Mouse (Mus musculus) kidney, embryonic 15.5 days (tissue): ENCODE data around the gene Dtx1. TPM values are rescaled to one million over a fixed set of nuclear protein-coding genes. Genes with fewer than 3 reads are reported as not detected.

ENCODE experiments used
- ATAC-seq: fragments of 200-750 bp; cut with Nextera tagmentation; replicated peaks from 2 replicates; pipeline ENCODE4 v1.8.0; 2017; ENCODE audit warnings: moderate TSS enrichment; ENCODE audit not compliant: low FRiP score
- H3K27ac ChIP-seq: fragments of 300-500 bp; sonication (generic); 2 replicates; pipeline ENCODE4 v1.5.1; 2015; ENCODE audit warnings: mild to moderate bottlenecking, inconsistent platforms
- H3K27me3 ChIP-seq: fragments of 300-500 bp; sonication (generic); 2 replicates; pipeline ENCODE4 v1.6.1; 2015; ENCODE audit warnings: inconsistent platforms
- H3K36me3 ChIP-seq: fragments of 300-500 bp; sonication (generic); 2 replicates; pipeline ENCODE4 v1.6.1; 2015; ENCODE audit warnings: inconsistent platforms
- H3K4me1 ChIP-seq: fragments of 300-500 bp; sonication (generic); 2 replicates; pipeline ENCODE4 v1.6.1; 2015; ENCODE audit warnings: inconsistent platforms
- H3K4me2 ChIP-seq: fragments of 300-500 bp; sonication (generic); 2 replicates; pipeline ENCODE4 v1.6.1; 2015; ENCODE audit warnings: moderate library complexity, mild to moderate bottlenecking, inconsistent platforms
- H3K4me3 ChIP-seq: fragments of 300-500 bp; sonication (generic); replicated peaks from 2 replicates; pipeline ENCODE4 v1.5.1; 2015; ENCODE audit warnings: mild to moderate bottlenecking, inconsistent platforms
- H3K9ac ChIP-seq: fragments of 300-500 bp; sonication (generic); 2 replicates; pipeline ENCODE4 v1.6.1; 2015; ENCODE audit warnings: mild to moderate bottlenecking, inconsistent platforms
- H3K9me3 ChIP-seq: fragments of 300-500 bp; sonication (generic); replicated peaks from 2 replicates; pipeline ENCODE4 v1.6.1; 2016; ENCODE audit warnings: inconsistent platforms
- WGBS: fragments of 180-500 bp; shearing (Covaris S2); methylation state at CpG from one replicate; pipeline ENCODE4 v1.1.7; 2015; ENCODE audit warnings: mixed read lengths; 5-methylcytosine and 5-hydroxymethylcytosine counted together
- polyA plus RNA-seq: library from polyadenylated mRNA; unstranded; fragments of >200 nt; fragmentation: Nextera tagmentation; extraction: Ambion mirVana; gene quantifications from 2 replicates; pipeline ENCODE4 v1.2.1, GENCODE M21; 2015

Dtx1 gene
- polyA plus RNA-seq, 1 experiment from 2014 or later, result 8.5 TPM

DNA sequence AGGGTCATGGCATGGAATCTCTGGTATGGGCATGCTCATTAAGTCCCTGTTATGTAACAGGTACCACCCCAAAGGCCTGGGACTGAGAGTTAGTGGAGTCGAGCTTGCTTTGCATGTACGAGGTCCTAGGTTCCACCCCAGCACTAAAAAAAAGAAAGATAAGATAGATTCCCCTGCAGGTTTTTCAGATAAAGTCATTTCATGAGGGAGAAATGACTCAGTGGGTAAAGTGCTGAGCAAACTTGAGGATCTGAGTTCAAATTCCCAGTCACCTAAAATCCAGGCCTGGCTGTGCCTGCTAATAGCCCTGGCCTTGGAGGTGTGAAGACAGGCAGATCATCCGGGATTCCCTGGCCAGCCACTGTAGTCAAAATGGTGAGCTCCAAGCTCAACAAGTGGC is 39.9 kb downstream of the Dtx1 start:
- ATAC-seq, result no peak
- no peak overlapping the region for H3K9ac ChIP-seq
- 77% methylated on average over 3 of the region's 3 CpGs for WGBS
- H3K4me3 ChIP-seq, result no peak overlapping the region
- no peak overlapping the region for H3K4me2 ChIP-seq
- H3K27me3 ChIP-seq, result 0 out of 2 replicates have a peak, but pooled peaks cover 8% of the 10 kb centered on the region
- no peaks in the 10 kb centered on the region for H3K36me3 ChIP-seq
- H3K9me3 ChIP-seq, result no peaks in the 10 kb centered on the region
- H3K4me1 ChIP-seq, result peaks cover 11% of the 10 kb centered on the region
- H3K27ac ChIP-seq, result no peak overlapping the region

- no peak overlapping the region for H3K4me3 ChIP-seq
- H3K36me3 ChIP-seq, result no peaks in the 10 kb centered on the region
- H3K4me2 ChIP-seq, result no peak overlapping the region
- H3K9ac ChIP-seq, result no peak overlapping the region
- no peak for ATAC-seq
- H3K27ac ChIP-seq, result no peak overlapping the region
- H3K9me3 ChIP-seq, result no peaks in the 10 kb centered on the region
- peaks cover 11% of the 10 kb centered on the region; the same call in 1 of the 2 replicates for H3K27me3 ChIP-seq
- WGBS, result 89% methylated on average over 7 of the region's 7 CpGs
- H3K4me1 ChIP-seq, result peaks cover 13% of the 10 kb centered on the region
These were observed 41.6 kb downstream of the Dtx1 start for GRCm38 (mm10) chr5:120670132-120670531.

DNA sequence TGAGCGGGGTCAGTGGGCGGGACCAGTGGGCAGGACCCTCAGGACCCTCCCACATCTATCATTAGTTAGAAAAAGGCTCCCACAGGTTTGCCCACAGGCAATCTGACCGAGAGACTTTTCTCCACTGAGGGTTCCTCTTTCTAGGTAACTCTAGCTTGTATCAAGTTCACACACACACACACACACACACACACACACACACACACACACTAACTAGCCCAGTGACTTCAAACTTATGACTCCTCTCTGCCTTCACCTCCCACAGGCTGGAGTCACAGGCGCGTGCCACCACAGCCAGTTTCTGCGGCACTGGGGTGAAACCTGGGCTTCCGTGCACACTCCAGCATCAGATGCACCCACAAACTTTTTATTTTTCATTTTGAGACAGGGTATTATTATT is 43.0 kb downstream of the Dtx1 start:
- no peak overlapping the region for H3K9ac ChIP-seq
- no peak for ATAC-seq
- no peak overlapping the region for H3K4me3 ChIP-seq
- H3K4me1 ChIP-seq, result peaks cover 3% of the 10 kb centered on the region; the same call in 1 of the 2 replicates
- H3K27me3 ChIP-seq, result peaks cover 17% of the 10 kb centered on the region; the same call in 1 of the 2 replicates
- H3K27ac ChIP-seq, result no peak overlapping the region
- no peaks in the 10 kb centered on the region for H3K36me3 ChIP-seq
- no peaks in the 10 kb centered on the region for H3K9me3 ChIP-seq
- no peak overlapping the region for H3K4me2 ChIP-seq
- WGBS, result 70% methylated on average over 7 of the region's 7 CpGs

DNA sequence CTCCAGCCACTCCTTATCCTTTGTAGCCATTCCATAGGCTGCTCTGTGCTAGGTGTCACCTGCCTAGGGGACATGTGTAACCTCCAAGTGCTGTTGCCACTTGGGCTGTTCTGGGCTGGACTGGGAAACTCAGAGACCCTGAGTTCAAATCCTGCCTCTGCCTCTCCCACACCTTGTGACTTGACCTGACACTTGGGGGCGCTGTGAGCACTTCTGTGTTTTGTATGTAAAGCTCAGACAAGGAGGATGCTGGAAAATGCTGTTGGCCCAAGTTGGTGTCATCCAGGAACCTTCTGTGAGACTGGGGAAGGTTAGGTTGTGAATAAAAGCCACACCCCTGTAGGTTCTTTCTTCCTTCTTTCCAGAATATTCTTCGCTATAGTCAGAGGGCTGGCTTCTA is 46.8 kb downstream of the Dtx1 start:
- Histone ChIP-seq H3K4me3 (no peak overlapping the region), H3K9me3 (no peaks in the 10 kb centered on the region), H3K4me2 (no peak overlapping the region), H3K36me3 (no peaks in the 10 kb centered on the region), H3K9ac (no peak overlapping the region), H3K27me3 (peaks cover 16% of the 10 kb centered on the region; the same call in 1 of the 2 replicates), H3K4me1 (peaks cover 3% of the 10 kb centered on the region; the same call in 1 of the 2 replicates), H3K27ac (no peak overlapping the region)
- no peak for ATAC-seq
- 64% methylated on average over 2 of the region's 2 CpGs for WGBS

- no peaks in the 10 kb centered on the region for H3K9me3 ChIP-seq
- no peak overlapping the region for H3K4me3 ChIP-seq
- WGBS, result 55% methylated on average over 5 of the region's 5 CpGs
- H3K9ac ChIP-seq, result no peak overlapping the region
- H3K27me3 ChIP-seq, result peaks cover 20% of the 10 kb centered on the region; the same call in 1 of the 2 replicates
- no peaks in the 10 kb centered on the region for H3K4me1 ChIP-seq
- no peak overlapping the region for H3K4me2 ChIP-seq
- H3K27ac ChIP-seq, result no peak overlapping the region
- H3K36me3 ChIP-seq, result no peaks in the 10 kb centered on the region
- no peak for ATAC-seq
These were observed 50.9 kb downstream of the Dtx1 start for GRCm38 (mm10) chr5:120660816-120661215.

DNA sequence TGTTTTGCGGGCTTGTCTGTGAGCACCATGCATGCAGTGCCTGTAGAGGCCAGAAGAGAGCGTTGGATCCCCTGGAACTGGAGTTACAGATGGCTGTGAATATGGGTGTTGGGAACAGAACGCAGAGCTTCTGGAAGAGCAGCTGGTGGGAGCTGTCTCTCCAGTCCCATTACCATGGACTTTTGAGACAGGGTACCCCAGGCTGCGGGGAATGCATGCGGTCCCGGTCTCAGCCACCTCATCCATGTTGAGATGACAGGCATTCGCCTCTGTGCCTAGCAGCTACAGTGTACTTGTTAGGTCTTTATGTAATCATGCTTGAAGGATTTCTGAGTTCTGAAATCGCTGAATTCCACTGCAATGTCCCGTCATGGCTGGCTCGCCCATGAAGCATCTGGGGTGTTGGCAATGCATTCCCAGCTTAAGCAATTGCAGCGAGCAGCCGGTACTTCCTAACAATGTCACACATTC is 55.4 kb downstream of the Dtx1 start:
- Histone ChIP-seq H3K4me3 (no peak overlapping the region), H3K27ac (no peak overlapping the region), H3K9me3 (no peaks in the 10 kb centered on the region), H3K4me2 (no peak overlapping the region), H3K4me1 (no peaks in the 10 kb centered on the region), H3K9ac (no peak overlapping the region), H3K36me3 (no peaks in the 10 kb centered on the region), H3K27me3 (peaks cover 27% of the 10 kb centered on the region)
- WGBS, result 88% methylated on average over 12 of the region's 12 CpGs
- no peak for ATAC-seq

DNA sequence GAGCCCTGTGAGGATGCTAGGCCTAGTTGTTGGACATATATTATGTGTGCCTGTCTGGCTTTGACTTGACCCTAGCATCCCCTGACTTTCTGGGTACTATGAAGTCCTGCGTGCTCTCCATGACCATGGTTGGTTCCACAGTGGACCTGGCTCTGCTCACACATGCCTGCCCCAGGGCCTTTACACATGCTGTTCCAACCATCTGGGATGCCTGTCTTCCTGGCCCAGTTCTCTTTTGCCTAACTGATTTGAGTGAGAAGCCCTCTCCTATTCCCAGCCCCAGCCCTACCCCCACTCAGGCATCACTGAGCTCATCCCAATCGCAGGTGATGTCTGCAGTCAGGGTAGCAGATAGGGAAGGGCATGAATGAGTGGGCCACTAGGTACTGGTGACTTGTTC is 57.9 kb downstream of the Dtx1 start:
- Histone ChIP-seq H3K27me3 (peaks cover 50% of the 10 kb centered on the region), H3K36me3 (no peaks in the 10 kb centered on the region), H3K4me3 (no peak overlapping the region), H3K9ac (no peak overlapping the region), H3K4me1 (peaks cover 8% of the 10 kb centered on the region), H3K4me2 (no peak overlapping the region), H3K27ac (no peak overlapping the region), H3K9me3 (no peaks in the 10 kb centered on the region)
- 85% methylated on average over 2 of the region's 2 CpGs for WGBS
- ATAC-seq, result no peak

- Histone ChIP-seq H3K27ac (no peak overlapping the region), H3K27me3 (peaks cover 55% of the 10 kb centered on the region), H3K4me3 (no peak overlapping the region), H3K36me3 (no peaks in the 10 kb centered on the region), H3K9ac (no peak overlapping the region), H3K9me3 (no peaks in the 10 kb centered on the region), H3K4me2 (no peak overlapping the region), H3K4me1 (peaks cover 16% of the 10 kb centered on the region)
- ATAC-seq, result no peak
- 80% methylated on average over 28 of the region's 28 CpGs for WGBS
These were observed 58.6 kb downstream of the Dtx1 start for GRCm38 (mm10) chr5:120652915-120653701.

DNA sequence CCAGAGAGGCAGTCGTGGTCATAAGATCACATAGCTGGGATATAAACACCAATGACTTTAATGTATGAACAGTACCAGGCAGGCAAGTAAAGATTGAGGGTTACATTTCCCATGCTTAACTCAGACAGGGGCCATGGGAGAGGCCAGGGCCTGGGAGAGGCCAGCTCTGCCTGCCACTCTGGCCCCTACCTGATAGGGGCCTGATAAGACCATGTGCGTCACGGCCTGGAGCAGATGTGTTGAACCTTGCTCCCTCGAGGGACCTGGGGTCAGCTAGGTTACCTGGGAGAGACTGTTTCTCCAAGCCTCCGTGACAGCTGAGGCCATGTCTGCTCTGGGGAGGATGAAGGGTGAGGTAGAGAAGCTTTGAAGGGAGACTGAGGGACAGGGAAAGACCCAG is 60.5 kb downstream of the Dtx1 start:
- 56% methylated on average over 5 of the region's 5 CpGs for WGBS
- H3K27me3 ChIP-seq, result peaks cover 61% of the 10 kb centered on the region
- no peaks in the 10 kb centered on the region for H3K36me3 ChIP-seq
- H3K27ac ChIP-seq, result no peak overlapping the region
- no peak overlapping the region for H3K4me2 ChIP-seq
- H3K4me3 ChIP-seq, result no peak overlapping the region
- H3K4me1 ChIP-seq, result peaks cover 20% of the 10 kb centered on the region
- H3K9me3 ChIP-seq, result no peaks in the 10 kb centered on the region
- no peak overlapping the region for H3K9ac ChIP-seq
- no peak for ATAC-seq

DNA sequence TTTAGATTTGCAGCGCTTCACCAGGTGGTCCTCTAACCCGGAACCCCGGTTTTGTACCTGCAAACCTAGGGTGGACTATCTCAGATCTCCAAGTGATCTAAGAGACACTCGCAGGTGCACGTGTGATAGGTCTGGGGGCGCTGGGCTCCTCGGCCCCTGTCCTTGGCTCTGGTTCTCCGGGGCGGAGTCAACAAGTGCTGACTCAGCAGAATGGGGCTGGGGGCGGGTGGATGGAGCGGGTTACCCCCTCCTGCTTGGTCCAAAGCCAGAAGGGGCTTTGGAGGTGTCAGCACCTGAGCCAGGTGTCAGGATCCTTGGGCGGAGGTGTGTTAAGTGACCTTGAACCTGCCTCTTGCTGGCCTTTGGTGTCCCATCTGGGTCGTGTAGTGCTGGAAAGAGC is 61.8 kb downstream of the Dtx1 start:
- WGBS, result 23% methylated on average over 13 of the region's 13 CpGs
- Histone ChIP-seq H3K9me3 (no peaks in the 10 kb centered on the region), H3K4me1 (peaks cover 20% of the 10 kb centered on the region), H3K9ac (no peak overlapping the region), H3K27me3 (peaks cover 62% of the 10 kb centered on the region), H3K4me3 (no peak overlapping the region), H3K4me2 (no peak overlapping the region), H3K27ac (no peak overlapping the region), H3K36me3 (no peaks in the 10 kb centered on the region)
- no peak for ATAC-seq

DNA sequence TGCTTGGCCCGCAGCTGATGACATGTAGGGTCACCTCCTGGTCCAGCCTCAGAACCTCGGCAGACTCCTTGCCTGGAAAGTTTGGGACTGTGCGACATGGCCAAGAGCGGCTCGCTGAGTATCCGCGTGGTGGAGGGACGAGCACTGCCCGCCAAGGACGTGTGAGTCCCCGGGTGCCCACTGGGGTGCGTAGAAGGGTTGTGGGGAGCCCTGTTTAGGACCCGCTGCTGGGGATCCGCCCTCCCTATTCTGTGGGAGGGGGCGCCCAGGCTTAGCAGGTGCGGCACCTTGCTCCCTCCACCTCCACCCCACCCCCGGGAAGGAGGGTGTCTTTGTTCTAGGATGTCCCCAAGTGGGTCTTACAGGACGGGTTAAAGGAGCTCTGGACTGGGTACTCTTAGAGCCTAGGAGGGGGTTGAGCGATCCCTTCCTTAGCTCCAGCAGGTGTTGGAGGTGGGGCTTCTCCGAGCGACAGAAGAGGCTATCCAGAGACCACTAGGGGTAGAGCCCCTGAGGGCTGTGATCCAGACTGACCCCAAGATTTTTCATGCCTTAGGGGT is 62.3 kb downstream of the Dtx1 start:
- peak overlapping the region; percentile 61 for H3K4me2 ChIP-seq
- no peaks in the 10 kb centered on the region for H3K9me3 ChIP-seq
- H3K36me3 ChIP-seq, result no peaks in the 10 kb centered on the region
- H3K27me3 ChIP-seq, result peaks cover 62% of the 10 kb centered on the region
- peak; percentile 61 for ATAC-seq
- H3K4me1 ChIP-seq, result peaks cover 20% of the 10 kb centered on the region
- peak overlapping the region; percentile 33; the same call in 1 of the 2 replicates for H3K9ac ChIP-seq
- peak overlapping the region; percentile 34 for H3K4me3 ChIP-seq
- WGBS, result 3% methylated on average over 21 of the region's 21 CpGs
- H3K27ac ChIP-seq, result no peak overlapping the region

- peak within 1 kb of the TSS; percentile 61 for H3K4me2 ChIP-seq
- H3K4me3 ChIP-seq, result peak within 1 kb of the TSS; percentile 34
- peak; percentile 65 for ATAC-seq
- H3K27me3 ChIP-seq, result peaks cover 62% of the 10 kb centered on the region
- H3K4me1 ChIP-seq, result peaks cover 24% of the 10 kb centered on the region
- H3K9ac ChIP-seq, result peak within 1 kb of the TSS; percentile 33; the same call in 1 of the 2 replicates
- H3K36me3 ChIP-seq, result no peaks in the 10 kb centered on the region
- under 1% methylated on average over 51 of the region's 53 CpGs for WGBS
- H3K9me3 ChIP-seq, result no peaks in the 10 kb centered on the region
- no peak within 1 kb of the TSS for H3K27ac ChIP-seq
These were observed 63.0 kb downstream of the Dtx1 start, which contains the start of gene Rasal1 for GRCm38 (mm10) chr5:120648569-120649373. Gene Rasal1, plus strand, starts transcription at chr5:120648812.
